Mouse (Mus musculus): ENCODE results near the gene Adgrd1.
"Not testable (repeated sequence)": the region's sequence is repeated elsewhere in the genome, so short reads cannot be mapped to it uniquely, and the experiment has no call there.

The Adgrd1 gene

DNA sequence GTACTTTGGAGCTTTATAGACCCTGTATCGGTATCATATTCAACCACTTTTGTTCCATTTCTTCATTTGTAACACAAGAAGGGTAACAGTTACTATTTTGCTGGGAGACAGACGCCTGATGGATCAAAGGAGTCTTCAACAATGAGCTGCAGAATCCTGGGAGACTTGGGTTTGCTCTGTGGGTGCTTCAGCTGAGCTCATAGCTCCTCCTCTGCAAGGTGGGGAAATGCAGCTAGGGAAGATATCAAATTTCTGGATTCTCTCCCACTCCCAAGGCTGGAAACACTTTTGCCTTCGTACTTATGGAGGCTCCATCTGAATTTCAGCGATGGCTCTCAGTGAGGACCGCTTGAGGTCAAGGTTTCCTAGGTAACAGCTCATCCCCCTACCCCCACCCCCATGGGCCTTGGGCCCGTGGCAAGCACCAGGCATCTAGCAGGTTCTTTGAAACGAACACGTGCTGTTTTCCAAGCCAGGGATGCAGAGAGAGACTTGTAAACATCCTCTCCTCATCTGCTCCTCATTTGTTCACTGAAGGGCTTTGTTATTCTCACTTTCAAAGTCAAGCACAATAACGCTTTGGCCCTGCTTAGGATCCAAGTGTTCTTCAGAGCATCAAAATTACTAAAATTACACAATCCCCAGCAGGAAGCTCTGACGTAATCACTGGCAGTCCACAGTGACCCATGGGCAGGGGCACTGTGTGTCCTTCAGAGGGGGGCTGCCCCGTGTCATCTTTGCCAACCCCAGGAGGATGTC lies 27.7 kb downstream of the Adgrd1 start:
- ChIA-PET CTCF (interaction anchor here in 1 of 4 experiments (0.6 kb wide), 1 partner anchor 24 kb away, joined by 3 read pairs; no protein-coding TSS in a partner anchor), POLR2A (interaction anchor here in 2 of 4 experiments (0.9 to 1.2 kb wide), 4 partner anchors 9 to 32 kb away, joined by 3 to 4 read pairs (median 4); no protein-coding TSS in a partner anchor)

GRCm38 (mm10) chr5:129128310-129128709 lies 31.8 kb downstream of the Adgrd1 start:
- CTCF ChIA-PET, POLR2A ChIA-PET: not testable (repeated sequence)

DNA sequence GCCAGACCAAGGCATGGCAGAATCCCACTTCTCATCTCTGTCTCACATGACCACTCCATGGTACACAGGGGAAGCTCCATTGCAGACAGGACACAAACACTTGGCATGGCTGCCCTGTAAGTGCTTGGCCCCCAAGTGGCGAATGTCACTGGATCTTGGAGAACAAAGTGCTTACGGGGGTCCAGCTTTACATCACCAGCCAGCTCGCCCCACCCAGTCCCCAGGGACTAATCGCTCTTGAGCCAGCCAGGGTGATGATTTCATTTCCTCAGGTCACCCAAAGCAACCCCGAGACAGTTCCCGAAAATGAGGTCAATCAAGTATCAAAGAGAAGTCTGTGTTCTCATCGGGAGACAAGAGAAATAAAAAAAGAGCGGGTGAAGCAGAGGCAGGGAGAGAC lies 33.8 kb downstream of the Adgrd1 start:
- ChIA-PET POLR2A (interaction anchor here in 1 of 4 experiments (0.9 kb wide), 1 partner anchor 25 kb away, joined by 3 read pairs; no protein-coding TSS in a partner anchor), CTCF (no interaction called here)

DNA sequence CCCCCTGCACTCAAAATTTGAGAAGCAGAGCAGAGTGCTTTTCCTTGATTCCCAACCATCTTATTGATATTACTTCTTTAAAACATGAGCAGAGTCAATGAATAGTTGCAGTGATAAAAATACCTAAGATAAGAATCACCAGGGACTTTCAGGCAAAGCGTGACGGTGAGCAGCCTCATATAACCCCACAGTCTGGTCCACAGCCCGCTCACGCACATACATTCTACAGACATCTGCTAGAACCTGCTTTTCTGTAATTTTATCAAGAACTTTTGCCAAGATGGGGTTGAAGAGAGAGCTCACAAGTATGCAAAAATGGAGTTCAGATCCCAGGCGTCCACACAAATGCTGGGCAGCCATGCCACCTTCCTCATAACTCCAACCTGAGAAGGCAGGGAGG lies 40.9 kb downstream of the Adgrd1 start:
- POLR2A ChIA-PET = interaction anchor here in 2 of 4 experiments (1.4 to 1.6 kb wide), 2 partner anchors 18 to 24 kb away, joined by 3 to 4 read pairs; no protein-coding TSS in a partner anchor
- CTCF ChIA-PET = no interaction called here

DNA sequence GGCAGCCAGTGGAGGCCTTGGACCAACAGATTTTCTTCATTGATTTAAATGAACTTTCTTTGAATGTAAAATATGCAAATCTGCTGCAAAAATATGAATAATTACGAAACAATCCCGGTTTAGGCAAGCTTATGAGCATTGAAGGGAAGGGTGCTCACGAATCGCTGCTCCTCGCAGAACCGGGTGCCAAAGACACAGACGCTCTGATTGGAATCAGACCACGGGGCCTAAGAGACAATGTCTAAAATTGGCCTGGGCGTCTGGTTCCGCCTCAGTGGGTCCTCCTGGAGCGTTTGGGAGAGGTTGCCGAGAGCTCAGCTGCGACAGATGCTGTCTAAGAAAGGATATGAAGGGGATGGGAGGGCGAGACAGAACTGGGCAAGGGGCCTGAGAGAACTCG lies 42.0 kb downstream of the Adgrd1 start:
- ChIA-PET CTCF (interaction anchor here in 1 of 4 experiments (0.6 kb wide), 1 partner anchor 22 kb away, joined by 3 read pairs; no protein-coding TSS in a partner anchor), POLR2A (interaction anchor here in 1 of 4 experiments (0.7 to 1.1 kb wide), 4 partner anchors 16 to 108 kb away, joined by 3 to 5 read pairs (median 4); no protein-coding TSS in a partner anchor)

GRCm38 (mm10) chr5:129142801-129143200 lies 46.3 kb downstream of the Adgrd1 start:
- CTCF ChIA-PET = interaction anchor here in 1 of 4 experiments (0.5 kb wide), 1 partner anchor 664 kb away, joined by 3 read pairs; no protein-coding TSS in a partner anchor
- POLR2A ChIA-PET = interaction anchor here in 1 of 4 experiments (2.6 kb wide), 1 partner anchor 13 kb away, joined by 23 read pairs; no protein-coding TSS in a partner anchor

DNA sequence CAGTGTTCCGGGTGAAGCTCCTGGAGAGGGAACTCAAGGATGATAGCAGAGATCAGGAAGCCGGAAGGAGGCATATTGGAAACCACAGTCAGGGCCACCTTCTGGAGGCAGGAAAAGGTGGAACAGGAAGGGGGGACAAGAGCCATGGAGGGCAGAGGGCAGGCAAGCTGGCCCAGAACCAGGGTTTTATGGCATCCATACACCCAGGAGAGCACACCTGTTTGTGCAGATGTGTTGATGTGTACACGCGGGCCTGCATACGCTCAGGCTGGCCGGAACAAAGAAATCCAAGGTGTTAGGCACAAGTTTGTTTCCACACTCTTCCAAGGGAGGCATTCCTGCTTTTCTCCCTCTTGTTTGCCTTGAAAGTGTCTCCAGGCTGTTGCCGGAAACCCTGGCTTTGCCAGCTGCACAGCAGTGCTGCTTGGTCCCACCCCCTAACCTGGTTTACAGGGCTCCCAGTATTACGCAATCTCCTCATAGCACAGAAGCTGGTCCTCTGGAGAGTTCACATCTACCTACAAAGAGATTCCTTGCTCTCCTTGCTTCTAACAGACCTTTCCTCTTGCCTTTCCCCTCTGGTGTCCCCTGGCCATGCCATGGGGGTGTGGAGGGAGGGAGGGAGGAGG lies 48.9 kb downstream of the Adgrd1 start:
- CTCF ChIA-PET = interaction anchor here in 2 of 4 experiments (0.5 to 2.1 kb wide), 2 partner anchors 10 kb away, joined by 4 to 7 read pairs; no protein-coding TSS in a partner anchor

GRCm38 (mm10) chr5:129146892-129147509 lies 50.5 kb downstream of the Adgrd1 start:
- ChIA-PET CTCF (interaction anchor here in 1 of 4 experiments (0.6 to 0.9 kb wide), 3 partner anchors 15 to 84 kb away, joined by 3 to 4 read pairs (median 3); no protein-coding TSS in a partner anchor), POLR2A (interaction anchor here in 2 of 4 experiments (0.6 to 1.6 kb wide), 2 partner anchors 8 to 9 kb away, joined by 3 to 10 read pairs; no protein-coding TSS in a partner anchor)

More for the DNA sequence above, 48.9 kb downstream of the Adgrd1 start:
- POLR2A ChIA-PET = interaction anchor here in 2 of 4 experiments (0.8 to 2.6 kb wide), 6 partner anchors 10 to 88 kb away, joined by 3 to 23 read pairs (median 4); no protein-coding TSS in a partner anchor

GRCm38 (mm10) chr5:129148485-129148884 lies 51.9 kb downstream of the Adgrd1 start:
- ChIA-PET CTCF (interaction anchor here in 2 of 4 experiments (0.5 to 1.1 kb wide), 2 partner anchors 24 to 85 kb away, joined by 3 read pairs; no protein-coding TSS in a partner anchor), POLR2A (no interaction called here)

DNA sequence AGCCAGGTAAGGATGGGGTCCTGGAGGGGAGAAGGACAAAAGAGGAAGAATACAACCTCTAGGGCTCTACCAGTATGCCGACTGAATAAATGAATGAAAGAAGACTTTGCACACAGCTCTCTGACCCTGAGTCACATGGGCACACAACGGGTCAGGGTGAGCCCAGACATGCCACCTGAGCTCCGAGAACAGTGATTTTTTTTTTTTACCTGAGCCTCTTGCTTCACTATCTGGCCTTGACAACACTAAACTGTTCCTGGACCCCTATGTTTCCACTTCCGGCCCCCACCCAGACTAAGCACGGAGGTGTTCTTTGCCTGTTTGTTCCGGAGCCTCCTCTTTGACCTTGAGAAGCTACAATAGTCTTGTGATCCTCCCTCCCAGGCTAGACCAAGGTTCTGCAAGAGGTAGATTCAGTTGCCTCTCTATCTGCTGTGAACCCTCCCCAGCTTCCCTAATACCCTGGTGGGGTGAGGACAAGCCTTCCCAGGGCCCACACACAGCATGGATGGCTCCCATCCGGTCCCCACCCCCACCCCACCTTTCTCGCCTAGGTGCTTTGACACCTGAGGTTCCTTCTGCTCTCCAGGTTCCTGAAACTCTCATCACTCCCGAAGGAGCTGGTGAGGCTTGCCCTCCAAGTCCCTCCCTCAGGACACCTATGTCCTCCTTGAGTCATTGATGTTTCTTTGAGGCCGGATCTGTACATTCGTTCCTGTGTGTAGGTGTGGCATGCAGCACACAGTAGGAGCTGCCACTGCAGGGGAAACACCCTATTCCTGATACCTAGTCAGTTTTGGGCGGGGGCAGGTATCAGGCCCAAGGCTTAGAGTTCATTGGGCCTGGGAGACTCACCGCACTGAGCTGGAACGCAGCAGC lies 58.7 kb downstream of the Adgrd1 start:
- POLR2A ChIA-PET = interaction anchor here (0.5 to 4.2 kb wide), 92 partner anchors 8 to 1379 kb away, joined by 3 to 45 read pairs (median 4); partner anchors contain the start of genes Chchd2 (in 2 of the 4), Fzd10 (in 1 of the 4), Mmp17 (in 1 of the 4) and Nipsnap2 (in 1 of the 4)
- CTCF ChIA-PET = interaction anchor here (0.6 to 2.9 kb wide), 33 partner anchors 9 to 1021 kb away, joined by 3 to 33 read pairs (median 4); partner anchors contain the start of genes Mmp17 (in 1 of the 4) and Sumf2 (in 1 of the 4)

GRCm38 (mm10) chr5:129155902-129156311 lies 59.4 kb downstream of the Adgrd1 start:
- ChIA-PET CTCF (interaction anchor here (0.5 to 2.9 kb wide), 28 partner anchors 8 to 446 kb away, joined by 3 to 33 read pairs (median 4); partner anchors contain the start of gene Mmp17 (in 1 of the 4)), POLR2A (interaction anchor here (0.5 to 4.2 kb wide), 81 partner anchors 8 to 1378 kb away, joined by 3 to 45 read pairs (median 4); partner anchors contain the start of genes Chchd2 (in 2 of the 4), Fzd10 (in 1 of the 4), Nipsnap2 (in 1 of the 4) and Sbds (in 1 of the 4))

DNA sequence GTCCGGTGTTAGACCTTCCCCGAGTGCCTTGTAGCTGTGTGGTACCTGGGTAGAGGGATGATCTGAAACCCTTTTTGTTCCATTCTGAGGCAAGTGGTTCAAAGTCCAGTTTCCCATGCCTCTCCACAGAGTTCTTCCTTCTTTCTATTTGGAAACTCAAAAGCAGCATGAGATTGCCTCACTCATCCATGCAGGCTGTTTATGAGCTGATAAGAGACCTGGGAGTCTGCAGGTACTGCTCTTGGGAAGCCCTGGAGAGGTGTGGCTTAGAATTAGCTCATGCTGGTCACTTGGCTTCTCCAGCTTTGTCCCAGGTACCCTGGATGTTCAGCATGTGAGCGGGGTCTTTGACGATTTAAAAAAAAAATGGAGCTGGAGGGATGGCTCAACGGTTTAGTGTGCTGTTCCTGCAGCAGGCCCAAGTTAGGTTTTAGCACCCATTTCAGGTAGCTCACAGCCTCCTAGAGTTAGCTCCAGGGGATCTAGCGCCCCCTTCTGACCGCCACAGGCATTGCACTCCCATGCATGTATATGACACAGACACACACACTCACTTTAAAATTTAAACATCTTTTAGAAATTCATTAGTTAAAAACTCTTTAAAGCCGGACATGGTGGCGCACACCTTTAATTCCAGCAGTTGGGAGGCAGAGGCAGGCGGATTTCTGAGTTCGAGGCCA lies 65.0 kb downstream of the Adgrd1 start:
- ChIA-PET CTCF (interaction anchor here (0.5 to 2.5 kb wide), 64 partner anchors 9 to 625 kb away, joined by 3 to 104 read pairs (median 4); partner anchors contain the start of gene Mmp17 (in 2 of the 4)), POLR2A (interaction anchor here in 3 of 4 experiments (0.6 to 4.1 kb wide), 18 partner anchors 8 to 726 kb away, joined by 3 to 39 read pairs (median 4); partner anchors contain the start of gene Chchd2 (in 1 of the 3))

GRCm38 (mm10) chr5:129163416-129163815 lies 66.9 kb downstream of the Adgrd1 start:
- POLR2A ChIA-PET = interaction anchor here in 3 of 4 experiments (0.5 to 2.9 kb wide), 16 partner anchors 8 to 724 kb away, joined by 3 to 26 read pairs (median 3); partner anchors contain the start of gene Chchd2 (in 1 of the 3)
- CTCF ChIA-PET = interaction anchor here (0.7 to 2.6 kb wide), 17 partner anchors 8 to 421 kb away, joined by 3 to 14 read pairs (median 5); partner anchors contain the start of gene Mmp17 (in 1 of the 4)

DNA sequence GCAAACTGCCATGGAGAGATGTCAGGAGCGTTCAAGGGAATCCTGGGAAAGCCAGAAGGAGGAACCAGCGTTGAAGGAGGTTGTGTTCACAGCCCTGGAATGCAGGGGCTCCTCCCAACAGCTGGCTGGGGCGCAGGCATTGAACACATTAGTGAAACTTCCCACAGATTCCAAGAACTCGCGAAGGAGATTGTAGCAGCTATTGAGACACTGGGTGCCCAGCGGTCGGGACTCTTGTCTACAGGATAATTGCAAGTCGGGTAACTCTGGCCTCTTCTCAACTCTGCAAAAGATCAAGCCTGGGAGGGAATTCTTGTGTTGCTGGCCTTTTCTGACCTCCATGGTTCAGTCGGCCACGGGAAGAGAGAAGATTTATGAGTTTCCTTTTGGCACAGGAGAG lies 67.5 kb downstream of the Adgrd1 start:
- POLR2A ChIA-PET = interaction anchor here in 3 of 4 experiments (0.6 to 2.9 kb wide), 23 partner anchors 8 to 723 kb away, joined by 3 to 26 read pairs (median 3); partner anchors contain the start of gene Chchd2 (in 1 of the 3)
- CTCF ChIA-PET = interaction anchor here (0.7 to 2.6 kb wide), 19 partner anchors 9 to 420 kb away, joined by 3 to 14 read pairs (median 5); partner anchors contain the start of gene Mmp17 (in 1 of the 4)

- POLR2A ChIA-PET = interaction anchor here (0.6 to 2.9 kb wide), 14 partner anchors 9 to 452 kb away, joined by 3 to 26 read pairs (median 4); no protein-coding TSS in a partner anchor
- CTCF ChIA-PET = interaction anchor here in 2 of 4 experiments (1.0 to 2.6 kb wide), 9 partner anchors 10 to 421 kb away, joined by 3 to 9 read pairs (median 5); no protein-coding TSS in a partner anchor
These were observed 68.5 kb downstream of the Adgrd1 start for GRCm38 (mm10) chr5:129164911-129165584.

All from embryonic stem cell, embryonic (primary cell).